Mouse (Mus musculus) neural tube, embryonic 13.5 days (tissue): ENCODE measurements around the gene Actr6. TPM values are rescaled to one million over a fixed set of nuclear protein-coding genes. Genes with fewer than 3 reads are reported as not detected.
"Not testable (repeated sequence)": the region's sequence is repeated elsewhere in the genome, so short reads cannot be mapped to it uniquely, and the experiment has no call there.

Source experiments
- ATAC-seq: fragments of 200-750 bp; cut with Nextera tagmentation; 2 replicates; pipeline ENCODE4 v1.8.0; 2017; ENCODE audit warnings: low read depth, mild to moderate bottlenecking, moderate TSS enrichment, moderate library complexity
- H3K27ac ChIP-seq: fragments of 300-500 bp; sonication (generic); replicated peaks from 2 replicates; pipeline ENCODE4 v1.5.1; 2015; ENCODE audit warnings: moderate library complexity, mild to moderate bottlenecking, inconsistent platforms
- H3K27me3 ChIP-seq: fragments of 300-500 bp; sonication (generic); 2 replicates; pipeline ENCODE4 v1.6.1; 2015; ENCODE audit warnings: mild to moderate bottlenecking, inconsistent platforms
- H3K36me3 ChIP-seq: fragments of 300-500 bp; sonication (generic); 2 replicates; pipeline ENCODE4 v1.6.1; 2015; ENCODE audit warnings: mild to moderate bottlenecking, inconsistent platforms
- H3K4me1 ChIP-seq: fragments of 300-500 bp; sonication (generic); replicated peaks from 2 replicates; pipeline ENCODE4 v1.6.1; 2015; ENCODE audit warnings: inconsistent platforms
- H3K4me2 ChIP-seq: fragments of 300-500 bp; sonication (generic); 2 replicates; pipeline ENCODE4 v1.6.1; 2015; ENCODE audit warnings: inconsistent platforms, mild to moderate bottlenecking, moderate library complexity
- H3K4me3 ChIP-seq: fragments of 300-500 bp; sonication (generic); 2 replicates; pipeline ENCODE4 v1.5.1; 2015; ENCODE audit warnings: mild to moderate bottlenecking, inconsistent platforms
- H3K9ac ChIP-seq: fragments of 300-500 bp; sonication (generic); 2 replicates; pipeline ENCODE4 v1.6.1; 2015; ENCODE audit warnings: moderate library complexity, mild to moderate bottlenecking, inconsistent platforms
- H3K9me3 ChIP-seq: fragments of 300-500 bp; sonication (generic); 2 replicates; pipeline ENCODE4 v1.6.1; 2016; ENCODE audit warnings: inconsistent platforms
- WGBS: fragments of 180-500 bp; shearing (Covaris S2); methylation state at CpG from one replicate; pipeline ENCODE4 v1.1.7; 2015; 5-methylcytosine and 5-hydroxymethylcytosine counted together
- polyA plus RNA-seq: library from polyadenylated mRNA; unstranded; fragments of >200 nt; fragmentation: Nextera tagmentation; extraction: Ambion mirVana; gene quantifications from 2 replicates; pipeline ENCODE4 v1.2.1, GENCODE M21; 2015

Gene Actr6
- polyA plus RNA-seq, 1 experiment from 2014 or later, result 54.7 TPM

- peaks cover 19% of the 10 kb centered on the region for H3K4me1 ChIP-seq
- 0 out of 2 replicates have a peak, but pooled peaks cover 4% of the 10 kb centered on the region for H3K27me3 ChIP-seq
- H3K9me3 ChIP-seq, result no peaks in the 10 kb centered on the region
- no peak overlapping the region; the same call in 1 of the 2 replicates for H3K27ac ChIP-seq
- peak overlapping the region; percentile 60 for H3K4me3 ChIP-seq
- no peak for ATAC-seq
- peak overlapping the region; percentile 80 for H3K4me2 ChIP-seq
- H3K9ac ChIP-seq, result peak overlapping the region; percentile 77
- WGBS, result 19% methylated on average over 5 of the region's 5 CpGs
- peaks cover 10% of the 10 kb centered on the region; the same call in 1 of the 2 replicates for H3K36me3 ChIP-seq
Measured at GRCm38 (mm10) chr10:89731341-89731740, 754 bp downstream of the Actr6 start.

DNA sequence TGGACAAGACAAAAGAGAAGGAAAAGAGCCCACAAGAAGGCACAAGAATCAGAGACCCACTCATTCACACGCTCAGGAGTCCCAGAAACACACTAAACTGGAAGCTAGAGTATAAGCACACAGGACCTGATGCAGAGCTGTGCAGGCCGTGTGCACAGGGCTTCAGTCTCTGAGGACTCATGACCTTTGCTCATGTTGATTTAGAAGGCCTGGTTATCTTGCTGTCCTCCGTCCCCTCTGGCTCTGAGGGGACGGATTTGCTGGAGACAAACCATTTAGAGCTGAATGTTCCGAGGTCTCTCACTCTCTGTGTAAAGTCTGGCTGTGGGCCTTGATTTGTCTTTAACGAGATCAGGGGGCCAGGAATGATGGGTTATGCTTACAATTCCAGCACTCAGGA lies 1.7 kb downstream of the Actr6 start:
- Histone ChIP-seq H3K9me3 (no peaks in the 10 kb centered on the region), H3K27me3 (0 out of 2 replicates have a peak, but pooled peaks cover 3% of the 10 kb centered on the region), H3K4me1 (peaks cover 19% of the 10 kb centered on the region), H3K36me3 (peaks cover 20% of the 10 kb centered on the region), H3K27ac (no peak overlapping the region), H3K9ac (no peak overlapping the region), H3K4me3 (no peak overlapping the region), H3K4me2 (peak overlapping the region; percentile 80; the same call in 1 of the 2 replicates)
- WGBS, result 89% methylated on average over 6 of the region's 6 CpGs
- no peak for ATAC-seq

- Histone ChIP-seq H3K4me1 (no peaks in the 10 kb centered on the region), H3K4me2 (no peak overlapping the region), H3K27me3 (no peaks in the 10 kb centered on the region), H3K4me3 (no peak overlapping the region), H3K27ac (no peak overlapping the region), H3K9ac (no peak overlapping the region), H3K9me3 (no peaks in the 10 kb centered on the region), H3K36me3 (peaks cover 55% of the 10 kb centered on the region)
- WGBS, result 91% methylated on average over 14 of the region's 14 CpGs
- no peak for ATAC-seq
Measured at GRCm38 (mm10) chr10:89722247-89723195, 9.6 kb downstream of the Actr6 start.

- H3K4me3 ChIP-seq, result no peak overlapping the region
- no peaks in the 10 kb centered on the region for H3K9me3 ChIP-seq
- H3K9ac ChIP-seq, result no peak overlapping the region
- H3K27ac ChIP-seq, result no peak overlapping the region
- H3K27me3 ChIP-seq, result no peaks in the 10 kb centered on the region
- WGBS, result 87% methylated on average over 3 of the region's 3 CpGs
- ATAC-seq, result no peak
- H3K4me1 ChIP-seq, result no peaks in the 10 kb centered on the region
- H3K4me2 ChIP-seq, result no peak overlapping the region
- peaks cover 51% of the 10 kb centered on the region for H3K36me3 ChIP-seq
Measured at GRCm38 (mm10) chr10:89720796-89721195, 11.3 kb downstream of the Actr6 start.

DNA sequence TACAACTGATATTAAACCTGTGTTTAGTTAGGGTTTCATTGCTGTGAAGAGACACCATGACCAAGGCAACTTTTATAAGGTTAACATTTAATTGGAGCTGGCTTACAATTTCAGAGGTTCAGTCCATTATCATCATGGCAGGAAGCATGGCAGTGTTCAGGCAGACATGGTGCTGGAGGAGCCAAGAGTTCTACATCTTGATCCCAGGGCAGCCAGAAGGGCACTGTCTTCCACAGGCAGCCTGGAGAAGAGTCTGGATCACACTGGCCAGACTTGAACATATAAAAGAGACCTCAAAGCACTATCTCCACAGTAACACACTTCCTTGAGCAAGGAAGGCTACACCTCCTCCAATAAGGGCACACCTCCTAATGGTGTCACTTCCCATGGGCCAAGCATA lies 11.8 kb downstream of the Actr6 start:
- Histone ChIP-seq H3K4me1 (no peaks in the 10 kb centered on the region), H3K27me3 (no peaks in the 10 kb centered on the region), H3K9me3 (no peaks in the 10 kb centered on the region), H3K9ac (no peak overlapping the region), H3K27ac (peak overlapping the region; percentile 39; the same call in 1 of the 2 replicates), H3K36me3 (peaks cover 51% of the 10 kb centered on the region), H3K4me2 (no peak overlapping the region), H3K4me3 (no peak overlapping the region)
- no peak for ATAC-seq

DNA sequence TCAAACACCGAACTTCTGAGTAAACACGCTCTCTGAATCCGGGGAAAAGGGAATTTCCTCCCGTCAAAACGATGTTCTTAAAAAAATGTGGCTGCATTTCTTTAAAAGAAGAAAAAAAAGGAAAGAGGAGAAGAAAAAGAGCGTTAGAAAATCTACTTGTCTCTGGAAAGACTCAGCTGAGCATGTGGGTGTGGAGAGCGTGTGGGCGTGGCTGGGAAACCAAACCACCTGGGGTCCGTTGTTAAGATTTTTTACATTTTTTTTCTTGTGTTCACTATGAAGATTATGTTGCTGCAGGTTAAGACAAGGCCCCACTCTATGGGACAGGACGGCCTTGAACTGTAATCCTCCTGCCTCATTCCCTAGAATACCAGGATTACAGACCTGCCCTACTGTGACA lies 17.2 kb downstream of the Actr6 start:
- ATAC-seq, result no peak
- WGBS, result 94% methylated on average over 10 of the region's 10 CpGs
- peaks cover 60% of the 10 kb centered on the region for H3K36me3 ChIP-seq

GRCm38 (mm10) chr10:89708720-89709119 lies 23.4 kb downstream of the Actr6 start:
- no peak overlapping the region for H3K4me3 ChIP-seq
- no peak overlapping the region for H3K27ac ChIP-seq
- H3K9me3 ChIP-seq, result no peaks in the 10 kb centered on the region
- no peaks in the 10 kb centered on the region for H3K27me3 ChIP-seq
- ATAC-seq, result no peak
- no peak overlapping the region for H3K9ac ChIP-seq
- H3K4me2 ChIP-seq, result peak overlapping the region; percentile 13; the same call in 1 of the 2 replicates
- H3K4me1 ChIP-seq, result no peaks in the 10 kb centered on the region
- WGBS, result 27% methylated on average over 10 of the region's 10 CpGs
- H3K36me3 ChIP-seq, result peaks cover 27% of the 10 kb centered on the region

More for the DNA sequence above, 17.2 kb downstream of the Actr6 start:
- H3K4me1 ChIP-seq, result no peaks in the 10 kb centered on the region
- no peak overlapping the region for H3K4me2 ChIP-seq
- H3K4me3 ChIP-seq, result no peak overlapping the region
- no peaks in the 10 kb centered on the region for H3K9me3 ChIP-seq
- no peaks in the 10 kb centered on the region for H3K27me3 ChIP-seq
- no peak overlapping the region for H3K9ac ChIP-seq
- H3K27ac ChIP-seq, result no peak overlapping the region

- no peak for ATAC-seq
- H3K4me1 ChIP-seq, result no peaks in the 10 kb centered on the region
- no peaks in the 10 kb centered on the region for H3K9me3 ChIP-seq
- H3K27ac ChIP-seq, result no peak overlapping the region
- no peaks in the 10 kb centered on the region for H3K27me3 ChIP-seq
- no peak overlapping the region for H3K4me2 ChIP-seq
- H3K36me3 ChIP-seq, result peaks cover 14% of the 10 kb centered on the region
- H3K9ac ChIP-seq, result no peak overlapping the region
- 79% methylated on average over 3 of the region's 3 CpGs for WGBS
- no peak overlapping the region for H3K4me3 ChIP-seq
Measured at GRCm38 (mm10) chr10:89707397-89707796, 24.7 kb downstream of the Actr6 start.

DNA sequence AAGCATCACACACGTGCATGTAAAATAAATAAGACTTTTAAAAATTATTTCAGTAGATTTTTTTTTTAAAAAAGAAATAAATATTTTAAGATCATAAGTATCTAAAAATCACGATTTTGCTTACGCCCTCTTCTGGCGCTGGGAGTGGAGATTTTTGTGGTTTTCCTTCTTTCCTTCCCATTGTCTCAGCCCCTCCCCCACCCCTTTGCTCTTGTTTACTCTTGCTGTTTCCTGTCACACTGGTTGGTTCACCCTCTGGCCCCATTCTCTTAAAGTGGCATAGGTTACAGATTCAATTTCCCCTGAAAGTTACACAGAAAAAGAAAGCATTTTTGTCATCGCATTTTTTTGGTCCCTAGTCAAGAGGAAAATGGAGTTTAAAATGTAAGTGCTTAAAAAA lies 29.1 kb downstream of the Actr6 start:
- Histone ChIP-seq H3K27ac (no peak overlapping the region), H3K27me3 (no peaks in the 10 kb centered on the region), H3K9ac (no peak overlapping the region), H3K4me2 (no peak overlapping the region), H3K36me3 (no peaks in the 10 kb centered on the region), H3K4me3 (no peak overlapping the region), H3K4me1 (no peaks in the 10 kb centered on the region), H3K9me3 (no peaks in the 10 kb centered on the region)
- WGBS, result 61% methylated on average over 5 of the region's 5 CpGs
- ATAC-seq, result no peak

DNA sequence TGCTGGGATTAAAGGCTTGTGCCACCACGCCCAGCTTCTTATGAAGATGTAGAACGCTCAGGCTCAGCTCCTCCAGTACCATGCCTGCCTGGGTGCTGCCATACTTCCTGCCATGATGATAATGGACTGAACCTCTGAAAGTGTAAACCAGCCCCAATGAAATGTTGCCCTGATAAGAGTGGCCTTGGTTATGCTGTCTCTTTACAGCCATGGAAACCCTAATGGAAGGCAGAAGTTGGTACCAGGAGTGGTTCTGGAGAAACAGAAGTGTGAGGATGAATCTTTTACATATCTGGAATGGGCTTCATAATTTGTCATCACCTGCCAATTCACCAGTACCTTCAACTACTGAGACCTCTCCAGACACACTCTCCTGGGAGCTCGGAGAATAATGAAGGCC lies 34.1 kb downstream of the Actr6 start:
- Histone ChIP-seq H3K4me2 (no peak overlapping the region), H3K9me3 (no peaks in the 10 kb centered on the region), H3K36me3 (no peaks in the 10 kb centered on the region), H3K27ac (no peak overlapping the region), H3K4me1 (no peaks in the 10 kb centered on the region), H3K4me3 (no peak overlapping the region), H3K9ac (no peak overlapping the region), H3K27me3 (no peaks in the 10 kb centered on the region)
- 94% methylated on average over 3 of the region's 3 CpGs for WGBS
- no peak for ATAC-seq

DNA sequence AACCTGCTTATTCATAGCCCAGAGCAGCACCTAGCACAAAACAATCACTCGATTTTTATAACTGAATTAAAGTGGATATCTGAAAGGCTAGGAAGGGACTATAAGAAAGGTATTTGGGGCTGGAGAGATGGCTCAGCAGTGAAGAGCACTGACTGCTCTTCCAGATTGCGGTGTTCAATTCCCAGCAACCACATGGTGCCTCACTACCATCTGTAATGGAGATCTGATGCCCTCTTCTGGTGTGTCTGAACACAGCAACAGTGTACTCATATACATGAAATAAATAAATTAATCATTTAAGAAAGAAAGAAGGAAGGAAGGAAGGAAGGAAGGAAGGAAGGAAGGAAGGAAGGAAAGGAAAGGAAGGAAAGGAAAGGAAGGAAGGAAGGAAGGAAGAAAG lies 35.8 kb downstream of the Actr6 start:
- not testable (repeated sequence) for H3K9ac ChIP-seq, H3K27me3 ChIP-seq, H3K36me3 ChIP-seq, H3K27ac ChIP-seq, H3K9me3 ChIP-seq, H3K4me1 ChIP-seq, H3K4me2 ChIP-seq, ATAC-seq, H3K4me3 ChIP-seq
- 84% methylated on average over 2 of the region's 2 CpGs for WGBS

GRCm38 (mm10) chr10:89695194-89695911 lies 36.7 kb downstream of the Actr6 start:
- no peak overlapping the region for H3K9ac ChIP-seq
- H3K9me3 ChIP-seq, result no peaks in the 10 kb centered on the region
- H3K27ac ChIP-seq, result no peak overlapping the region
- H3K4me3 ChIP-seq, result no peak overlapping the region
- ATAC-seq, result no peak
- no peaks in the 10 kb centered on the region for H3K4me1 ChIP-seq
- H3K4me2 ChIP-seq, result no peak overlapping the region
- WGBS, result 83% methylated on average over 20 of the region's 20 CpGs
- no peaks in the 10 kb centered on the region for H3K36me3 ChIP-seq
- H3K27me3 ChIP-seq, result no peaks in the 10 kb centered on the region
